Mouse (Mus musculus) kidney, embryonic 16.5 days (tissue): ENCODE measurements around the gene Kif4. TPM values are rescaled to one million over a fixed set of nuclear protein-coding genes. Genes with fewer than 3 reads are reported as not detected.

Source experiments
- ATAC-seq: fragments of 200-750 bp; cut with Nextera tagmentation; 2 replicates; pipeline ENCODE4 v1.8.0; 2017; ENCODE audit warnings: moderate TSS enrichment; ENCODE audit not compliant: low FRiP score, low TSS enrichment
- H3K27ac ChIP-seq: fragments of 300-500 bp; sonication (generic); 2 replicates; pipeline ENCODE4 v1.5.1; 2014; ENCODE audit warnings: low read length
- H3K27me3 ChIP-seq: fragments of 300-500 bp; sonication (generic); 2 replicates; pipeline ENCODE4 v1.6.1; 2014; ENCODE audit warnings: low read length, control low read depth, mixed read lengths; ENCODE audit not compliant: insufficient read depth
- H3K36me3 ChIP-seq: fragments of 300-500 bp; sonication (generic); 2 replicates; pipeline ENCODE4 v1.6.1; 2014; ENCODE audit warnings: low read length, control low read depth, mixed read lengths; ENCODE audit not compliant: insufficient read depth
- H3K4me1 ChIP-seq: fragments of 300-500 bp; sonication (generic); 2 replicates; pipeline ENCODE4 v1.6.1; 2014; ENCODE audit warnings: low read length, control low read depth, mixed read lengths; ENCODE audit not compliant: insufficient read depth
- H3K4me2 ChIP-seq: fragments of 300-500 bp; sonication (generic); replicated peaks from 2 replicates; pipeline ENCODE4 v1.6.1; 2014; ENCODE audit warnings: low read depth, low read length
- H3K4me3 ChIP-seq: fragments of 300-500 bp; sonication (generic); 2 replicates; pipeline ENCODE4 v1.5.1; 2014; ENCODE audit warnings: mild to moderate bottlenecking, low read length
- H3K9ac ChIP-seq: fragments of 300-500 bp; sonication (generic); replicated peaks from 2 replicates; pipeline ENCODE4 v1.6.1; 2014; ENCODE audit warnings: low read length
- H3K9me3 ChIP-seq: fragments of 300-500 bp; sonication (generic); 2 replicates; pipeline ENCODE4 v1.6.1; 2016; ENCODE audit warnings: low read length, control low read depth
- WGBS: fragments of 180-500 bp; shearing (Covaris S2); extraction: QIAGEN DNeasy Blood & Tissue Kit; methylation state at CpG from one replicate; pipeline ENCODE4 v1.1.7; 2014; 5-methylcytosine and 5-hydroxymethylcytosine counted together
- polyA plus RNA-seq: library from polyadenylated mRNA; unstranded; fragments of >200 nt; fragmentation: Nextera tagmentation; extraction: Ambion mirVana; gene quantifications from 2 replicates; pipeline ENCODE4 v1.2.1, GENCODE M21; 2015

Kif4 gene
- polyA plus RNA-seq, 1 experiment from 2014 or later, result 30.5 TPM

- Histone ChIP-seq H3K9me3 (no peaks in the 10 kb centered on the region), H3K27ac (no peak overlapping the region), H3K4me3 (no peak overlapping the region), H3K4me1 (no peaks in the 10 kb centered on the region), H3K9ac (no peak overlapping the region), H3K36me3 (peaks cover 8% of the 10 kb centered on the region; the same call in 1 of the 2 replicates), H3K4me2 (no peak overlapping the region), H3K27me3 (peaks cover 5% of the 10 kb centered on the region; the same call in 1 of the 2 replicates)
- ATAC-seq, result no peak
- WGBS, result 95% methylated on average over 4 of the region's 4 CpGs
These were observed 71.2 kb downstream of the Kif4 start for GRCm38 (mm10) chrX:100696776-100697175.

- H3K4me2 ChIP-seq, result no peak overlapping the region
- H3K36me3 ChIP-seq, result peaks cover 11% of the 10 kb centered on the region; the same call in 1 of the 2 replicates
- no peak overlapping the region for H3K4me3 ChIP-seq
- no peaks in the 10 kb centered on the region; the same call in 1 of the 2 replicates for H3K27me3 ChIP-seq
- ATAC-seq, result no peak
- H3K9ac ChIP-seq, result no peak overlapping the region
- no peaks in the 10 kb centered on the region for H3K9me3 ChIP-seq
- H3K4me1 ChIP-seq, result no peaks in the 10 kb centered on the region
- 84% methylated on average over 6 of the region's 6 CpGs for WGBS
- no peak overlapping the region for H3K27ac ChIP-seq
These were observed 82.5 kb downstream of the Kif4 start for GRCm38 (mm10) chrX:100708032-100708431.

- H3K4me3 ChIP-seq, result no peak overlapping the region
- H3K9ac ChIP-seq, result no peak overlapping the region
- peaks cover 12% of the 10 kb centered on the region; the same call in 1 of the 2 replicates for H3K27me3 ChIP-seq
- no peaks in the 10 kb centered on the region for H3K4me1 ChIP-seq
- H3K9me3 ChIP-seq, result no peaks in the 10 kb centered on the region
- H3K36me3 ChIP-seq, result peaks cover 18% of the 10 kb centered on the region
- WGBS, result 90% methylated on average over 6 of the region's 6 CpGs
- H3K4me2 ChIP-seq, result no peak overlapping the region
- no peak overlapping the region for H3K27ac ChIP-seq
- ATAC-seq, result no peak
These were observed 90.6 kb downstream of the Kif4 start for GRCm38 (mm10) chrX:100716173-100716572.

GRCm38 (mm10) chrX:100728947-100729346, 103.4 kb downstream of the Kif4 start:
- Histone ChIP-seq H3K4me3 (no peak overlapping the region), H3K4me2 (no peak overlapping the region), H3K36me3 (peaks cover 16% of the 10 kb centered on the region; the same call in 1 of the 2 replicates), H3K27me3 (peaks cover 11% of the 10 kb centered on the region; the same call in 1 of the 2 replicates), H3K4me1 (0 out of 2 replicates have a peak, but pooled peaks cover 12% of the 10 kb centered on the region), H3K9ac (no peak overlapping the region), H3K9me3 (no peaks in the 10 kb centered on the region), H3K27ac (no peak overlapping the region)
- no peak; the same call in 1 of the 2 replicates for ATAC-seq
- 31% methylated on average over 1 of the region's 1 CpGs for WGBS

DNA sequence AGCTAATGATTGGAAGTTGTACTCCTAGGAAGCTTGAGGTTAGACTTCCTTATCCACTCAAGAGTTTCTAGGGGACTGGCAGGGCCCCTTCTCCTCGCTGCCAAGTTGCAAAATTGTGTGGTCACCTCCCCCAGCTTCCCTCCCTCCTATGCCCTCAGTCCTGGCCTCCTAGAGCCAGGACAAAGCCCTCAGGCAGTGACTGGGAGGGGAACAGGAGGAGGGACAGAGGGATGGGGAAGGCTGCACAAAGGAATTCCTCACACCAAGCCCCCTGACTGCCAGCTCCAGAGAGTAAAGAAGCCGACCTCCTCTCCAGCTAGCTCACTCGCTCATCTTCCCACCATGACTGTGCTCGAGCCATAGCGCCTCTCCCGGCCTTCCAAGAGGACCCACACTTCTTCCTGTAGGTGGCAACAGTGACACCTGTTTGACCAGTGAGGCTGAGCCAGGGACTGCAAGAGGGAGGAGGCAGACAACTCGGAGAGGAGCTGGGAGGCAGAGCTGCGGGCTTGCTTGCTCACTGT, 104.2 kb downstream of the Kif4 start, which contains the start of gene Gdpd2:
TSS of gene Gdpd2 (plus strand) at position 209 of the 524 bp plus-strand sequence.
- peaks cover 15% of the 10 kb centered on the region; the same call in 1 of the 2 replicates for H3K27me3 ChIP-seq
- no peaks in the 10 kb centered on the region for H3K9me3 ChIP-seq
- whole genome bisulfite sequencing, result 15% methylated on average over 8 of the region's 8 CpGs
- H3K36me3 ChIP-seq, result peaks cover 16% of the 10 kb centered on the region; the same call in 1 of the 2 replicates
- H3K4me2 ChIP-seq, result peak within 1 kb of the TSS; percentile 35
- no peak within 1 kb of the TSS for H3K9ac ChIP-seq
- peak within 1 kb of the TSS; percentile 15; the same call in 1 of the 2 replicates for H3K4me3 ChIP-seq
- ATAC-seq, result peak; percentile 91
- 0 out of 2 replicates have a peak, but pooled peaks cover 12% of the 10 kb centered on the region for H3K4me1 ChIP-seq
- no peak within 1 kb of the TSS for H3K27ac ChIP-seq

GRCm38 (mm10) chrX:100730266-100730665, 104.7 kb downstream of the Kif4 start:
- Histone ChIP-seq H3K9ac (no peak overlapping the region), H3K4me3 (peak overlapping the region; percentile 15; the same call in 1 of the 2 replicates), H3K27ac (no peak overlapping the region), H3K36me3 (peaks cover 16% of the 10 kb centered on the region; the same call in 1 of the 2 replicates), H3K9me3 (no peaks in the 10 kb centered on the region), H3K27me3 (peaks cover 16% of the 10 kb centered on the region; the same call in 1 of the 2 replicates), H3K4me2 (peak overlapping the region; percentile 35), H3K4me1 (0 out of 2 replicates have a peak, but pooled peaks cover 12% of the 10 kb centered on the region)
- 31% methylated on average over 8 of the region's 8 CpGs for WGBS
- ATAC-seq, result no peak

- Histone ChIP-seq H3K27me3 (peaks cover 30% of the 10 kb centered on the region), H3K9me3 (no peaks in the 10 kb centered on the region), H3K4me2 (no peak overlapping the region), H3K36me3 (no peaks in the 10 kb centered on the region), H3K4me3 (no peak overlapping the region), H3K4me1 (0 out of 2 replicates have a peak, but pooled peaks cover 9% of the 10 kb centered on the region), H3K9ac (no peak overlapping the region), H3K27ac (no peak overlapping the region)
- WGBS, result 68% methylated on average over 7 of the region's 7 CpGs
- ATAC-seq, result no peak
These were observed 108.8 kb downstream of the Kif4 start for GRCm38 (mm10) chrX:100734359-100734758.

DNA sequence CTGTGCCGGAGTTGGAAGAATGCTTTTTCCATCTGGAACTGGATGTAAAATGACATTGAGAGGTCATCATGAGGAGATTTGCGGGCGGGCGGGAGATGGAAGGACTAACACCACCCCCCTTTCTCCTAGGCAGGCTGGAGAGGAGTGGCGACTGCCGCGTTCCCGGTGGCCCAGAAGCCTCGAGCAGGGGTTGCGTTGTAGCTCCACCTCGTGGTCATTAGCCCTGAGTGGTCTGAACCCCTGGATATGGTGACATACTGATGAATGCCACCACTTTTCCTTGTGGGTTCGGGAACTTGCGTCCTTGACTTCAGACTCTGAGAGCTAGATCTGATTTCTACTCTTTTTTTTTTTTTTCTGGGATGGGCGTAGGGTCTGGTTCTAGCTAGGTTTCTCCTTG, 113.4 kb downstream of the Kif4 start:
- Histone ChIP-seq H3K36me3 (no peaks in the 10 kb centered on the region), H3K27ac (no peak overlapping the region), H3K9me3 (no peaks in the 10 kb centered on the region), H3K4me3 (peak overlapping the region; percentile 39), H3K27me3 (peaks cover 22% of the 10 kb centered on the region), H3K4me2 (peak overlapping the region; percentile 57), H3K9ac (no peak overlapping the region), H3K4me1 (no peaks in the 10 kb centered on the region)
- WGBS, result 30% methylated on average over 14 of the region's 14 CpGs
- peak; percentile 63; the same call in 1 of the 2 replicates for ATAC-seq

- 39% methylated on average over 10 of the region's 10 CpGs for WGBS
- ATAC-seq, result peak; percentile 54; the same call in 1 of the 2 replicates
These were observed 113.9 kb downstream of the Kif4 start for GRCm38 (mm10) chrX:100739443-100739842.

GRCm38 (mm10) chrX:100740785-100741184, 115.2 kb downstream of the Kif4 start:
- Histone ChIP-seq H3K9me3 (no peaks in the 10 kb centered on the region), H3K9ac (no peak overlapping the region), H3K36me3 (no peaks in the 10 kb centered on the region), H3K4me1 (no peaks in the 10 kb centered on the region), H3K4me3 (no peak overlapping the region), H3K27ac (no peak overlapping the region), H3K27me3 (peaks cover 16% of the 10 kb centered on the region), H3K4me2 (no peak overlapping the region)
- WGBS, result 71% methylated on average over 6 of the region's 6 CpGs
- ATAC-seq, result no peak

More at GRCm38 (mm10) chrX:100739443-100739842, 113.9 kb downstream of the Kif4 start:
- H3K4me1 ChIP-seq, result no peaks in the 10 kb centered on the region
- peak overlapping the region; percentile 57 for H3K4me2 ChIP-seq
- H3K36me3 ChIP-seq, result no peaks in the 10 kb centered on the region
- H3K9ac ChIP-seq, result no peak overlapping the region
- peak overlapping the region; percentile 39 for H3K4me3 ChIP-seq
- no peaks in the 10 kb centered on the region for H3K9me3 ChIP-seq
- peaks cover 21% of the 10 kb centered on the region for H3K27me3 ChIP-seq
- H3K27ac ChIP-seq, result no peak overlapping the region
